Mouse (Mus musculus): ENCODE results near the gene Kalrn. TPM values are rescaled to one million over a fixed set of nuclear protein-coding genes. Genes with fewer than 3 reads are reported as not detected.
A peak's percentile ranks its signal among the peaks of the same experiment; 100 is the strongest.

Kalrn gene
- polyA plus RNA-seq, 1 experiment from 2014 or later = 39.2 TPM

- ATAC-seq (replicated peaks) = no peak
- WGBS = 83% methylated on average over 4 of the region's 4 CpGs
Measured at GRCm38 (mm10) chr16:33944126-33944525, 629.2 kb downstream of the Kalrn start.

GRCm38 (mm10) chr16:33943388-33943787 lies 629.9 kb downstream of the Kalrn start:
- H3K4me3 ChIP-seq = no peak overlapping the region

More at GRCm38 (mm10) chr16:33944126-33944525, 629.2 kb downstream of the Kalrn start:
- no peak overlapping the region for H3K9ac ChIP-seq
- H3K4me3 ChIP-seq = no peak overlapping the region
- H3K4me1 ChIP-seq = peaks cover 11% of the 10 kb centered on the region
- no peak overlapping the region for H3K4me2 ChIP-seq
- no peaks in the 10 kb centered on the region for H3K9me3 ChIP-seq
- H3K27ac ChIP-seq = no peak overlapping the region
- no peaks in the 10 kb centered on the region for H3K36me3 ChIP-seq (replicated peaks)
- H3K27me3 ChIP-seq (replicated peaks) = no peaks in the 10 kb centered on the region

GRCm38 (mm10) chr16:33942341-33942740 lies 631.0 kb downstream of the Kalrn start:
- Histone ChIP-seq H3K9ac (no peak overlapping the region), H3K27ac (no peak overlapping the region), H3K4me1 (peaks cover 11% of the 10 kb centered on the region), H3K9me3 (no peaks in the 10 kb centered on the region), H3K27me3 (replicated peaks) (no peaks in the 10 kb centered on the region), H3K36me3 (replicated peaks) (no peaks in the 10 kb centered on the region), H3K4me2 (no peak overlapping the region), H3K4me3 (no peak overlapping the region)
- 65% methylated on average over 11 of the region's 11 CpGs for WGBS
- no peak for ATAC-seq (replicated peaks)

More at GRCm38 (mm10) chr16:33943388-33943787, 629.9 kb downstream of the Kalrn start:
- Histone ChIP-seq H3K4me2 (no peak overlapping the region), H3K9ac (no peak overlapping the region), H3K9me3 (no peaks in the 10 kb centered on the region), H3K4me1 (peaks cover 11% of the 10 kb centered on the region), H3K27me3 (replicated peaks) (no peaks in the 10 kb centered on the region), H3K36me3 (replicated peaks) (no peaks in the 10 kb centered on the region), H3K27ac (no peak overlapping the region)
- WGBS = 96% methylated on average over 6 of the region's 6 CpGs
- ATAC-seq (replicated peaks) = no peak

- ATAC-seq (replicated peaks) = peak; percentile 44
Measured at GRCm38 (mm10) chr16:33941271-33941781, 632.0 kb downstream of the Kalrn start.

GRCm38 (mm10) chr16:33940095-33940494 lies 633.2 kb downstream of the Kalrn start:
- H3K4me2 ChIP-seq = no peak overlapping the region
- H3K4me3 ChIP-seq = no peak overlapping the region
- peaks cover 11% of the 10 kb centered on the region for H3K4me1 ChIP-seq
- no peak overlapping the region for H3K27ac ChIP-seq
- H3K9me3 ChIP-seq = no peaks in the 10 kb centered on the region
- H3K36me3 ChIP-seq (replicated peaks) = no peaks in the 10 kb centered on the region
- 85% methylated on average over 5 of the region's 5 CpGs for WGBS
- H3K27me3 ChIP-seq (replicated peaks) = 0 out of 2 replicates have a peak, but pooled peaks cover 3% of the 10 kb centered on the region
- no peak for ATAC-seq (replicated peaks)
- H3K9ac ChIP-seq = no peak overlapping the region

More at GRCm38 (mm10) chr16:33941271-33941781, 632.0 kb downstream of the Kalrn start:
- Histone ChIP-seq H3K9ac (no peak overlapping the region), H3K27me3 (replicated peaks) (no peaks in the 10 kb centered on the region), H3K4me2 (no peak overlapping the region), H3K9me3 (no peaks in the 10 kb centered on the region), H3K36me3 (replicated peaks) (no peaks in the 10 kb centered on the region), H3K4me1 (peaks cover 11% of the 10 kb centered on the region), H3K4me3 (no peak overlapping the region), H3K27ac (peak overlapping the region; percentile 34; the same call in 1 of the 2 replicates)
- whole genome bisulfite sequencing = 53% methylated on average over 11 of the region's 11 CpGs

GRCm38 (mm10) chr16:33939636-33940035 lies 633.7 kb downstream of the Kalrn start:
- H3K36me3 ChIP-seq (replicated peaks) = no peaks in the 10 kb centered on the region
- 0 out of 2 replicates have a peak, but pooled peaks cover 3% of the 10 kb centered on the region for H3K27me3 ChIP-seq (replicated peaks)
- WGBS = 79% methylated on average over 9 of the region's 9 CpGs
- no peak overlapping the region for H3K4me2 ChIP-seq
- H3K9ac ChIP-seq = no peak overlapping the region
- no peak overlapping the region for H3K27ac ChIP-seq
- H3K4me3 ChIP-seq = no peak overlapping the region
- no peak for ATAC-seq (replicated peaks)
- H3K4me1 ChIP-seq = peaks cover 12% of the 10 kb centered on the region
- H3K9me3 ChIP-seq = no peaks in the 10 kb centered on the region

- 0 out of 2 replicates have a peak, but pooled peaks cover 3% of the 10 kb centered on the region for H3K27me3 ChIP-seq (replicated peaks)
- H3K4me3 ChIP-seq = no peak overlapping the region
- H3K27ac ChIP-seq = no peak overlapping the region
- no peak overlapping the region for H3K9ac ChIP-seq
- no peak overlapping the region for H3K4me2 ChIP-seq
- ATAC-seq (replicated peaks) = no peak
- H3K4me1 ChIP-seq = peaks cover 16% of the 10 kb centered on the region
- H3K9me3 ChIP-seq = no peaks in the 10 kb centered on the region
- WGBS = 91% methylated on average over 2 of the region's 2 CpGs
- no peaks in the 10 kb centered on the region for H3K36me3 ChIP-seq (replicated peaks)
Measured at GRCm38 (mm10) chr16:33939133-33939531, 634.2 kb downstream of the Kalrn start.

GRCm38 (mm10) chr16:33938311-33939132 lies 634.8 kb downstream of the Kalrn start:
- Histone ChIP-seq H3K9ac (no peak overlapping the region), H3K9me3 (no peaks in the 10 kb centered on the region), H3K36me3 (replicated peaks) (no peaks in the 10 kb centered on the region), H3K27ac (no peak overlapping the region), H3K4me3 (no peak overlapping the region), H3K4me1 (peaks cover 19% of the 10 kb centered on the region), H3K27me3 (replicated peaks) (0 out of 2 replicates have a peak, but pooled peaks cover 3% of the 10 kb centered on the region), H3K4me2 (no peak overlapping the region)
- ATAC-seq (replicated peaks) = no peak
- WGBS = 76% methylated on average over 12 of the region's 12 CpGs

- H3K9ac ChIP-seq = no peak overlapping the region
- H3K36me3 ChIP-seq (replicated peaks) = no peaks in the 10 kb centered on the region
- H3K9me3 ChIP-seq = no peaks in the 10 kb centered on the region
- no peak overlapping the region for H3K4me2 ChIP-seq
- H3K4me3 ChIP-seq = no peak overlapping the region
- peaks cover 19% of the 10 kb centered on the region for H3K4me1 ChIP-seq
- no peak overlapping the region for H3K27ac ChIP-seq
- 0 out of 2 replicates have a peak, but pooled peaks cover 3% of the 10 kb centered on the region for H3K27me3 ChIP-seq (replicated peaks)
- no peak for ATAC-seq (replicated peaks)
- 86% methylated on average over 8 of the region's 8 CpGs for WGBS
Measured at GRCm38 (mm10) chr16:33937567-33937966, 635.8 kb downstream of the Kalrn start.

- Histone ChIP-seq H3K9ac (no peak overlapping the region), H3K27me3 (replicated peaks) (0 out of 2 replicates have a peak, but pooled peaks cover 3% of the 10 kb centered on the region), H3K4me1 (peaks cover 19% of the 10 kb centered on the region), H3K9me3 (no peaks in the 10 kb centered on the region), H3K4me2 (no peak overlapping the region), H3K4me3 (no peak overlapping the region), H3K27ac (no peak overlapping the region), H3K36me3 (replicated peaks) (no peaks in the 10 kb centered on the region)
- ATAC-seq (replicated peaks) = no peak
- 92% methylated on average over 4 of the region's 4 CpGs for WGBS
Measured at GRCm38 (mm10) chr16:33936885-33937284, 636.4 kb downstream of the Kalrn start.

GRCm38 (mm10) chr16:33935407-33935785 lies 637.9 kb downstream of the Kalrn start:
- Histone ChIP-seq H3K4me3 (no peak overlapping the region), H3K9me3 (no peaks in the 10 kb centered on the region), H3K4me1 (peaks cover 9% of the 10 kb centered on the region), H3K27me3 (replicated peaks) (0 out of 2 replicates have a peak, but pooled peaks cover 3% of the 10 kb centered on the region), H3K4me2 (no peak overlapping the region), H3K36me3 (replicated peaks) (no peaks in the 10 kb centered on the region), H3K27ac (no peak overlapping the region), H3K9ac (no peak overlapping the region)
- WGBS = 94% methylated on average over 6 of the region's 6 CpGs
- ATAC-seq (replicated peaks) = no peak

- no peaks in the 10 kb centered on the region for H3K36me3 ChIP-seq (replicated peaks)
- ATAC-seq (replicated peaks) = 0 out of 2 replicates have a peak, but pooled peaks have one; percentile 50
- 54% methylated on average over 5 of the region's 5 CpGs for WGBS
- peaks cover 9% of the 10 kb centered on the region for H3K4me1 ChIP-seq
- H3K4me3 ChIP-seq = no peak overlapping the region
- H3K27ac ChIP-seq = peak overlapping the region; percentile 60
- no peak overlapping the region for H3K4me2 ChIP-seq
- H3K9ac ChIP-seq = no peak overlapping the region
- 0 out of 2 replicates have a peak, but pooled peaks cover 3% of the 10 kb centered on the region for H3K27me3 ChIP-seq (replicated peaks)
- H3K9me3 ChIP-seq = no peaks in the 10 kb centered on the region
Measured at GRCm38 (mm10) chr16:33934701-33935406, 638.5 kb downstream of the Kalrn start.

Measured in midbrain, embryonic 15.5 days (tissue).